Comparison of ENCODE assay signal across 13 mouse cellular contexts in genomic region chr8:45110813-45111104, GRCm38 (mm10). TPM values are rescaled to one million over a fixed set of nuclear protein-coding genes. Genes with fewer than 3 reads are reported as not detected.
A peak's percentile ranks its signal among the peaks of the same experiment; 100 is the strongest.
DNase-seq lines count a peak whose midpoint lies in the region; ATAC-seq and TF ChIP-seq lines count a peak whose summit lies in the region.
"Had no signal": no experiment of that assay in that cellular context is flagged by ENCODE, and none has a peak within 500 bp of the region (broad histone marks: within the 10 kb centered on the region; RNA-seq: fewer than 3 reads in every experiment).

No protein-coding gene starts in this region.

- TF ChIP-seq CTCF in kidney, postnatal 0 days (IDR thresholded peaks at IDR 0.05; ENCODE audit: low read depth), result no peak

- no peak overlapping the region for H3K27ac ChIP-seq in kidney, postnatal 0 days
- no peak overlapping the region for H3K27ac ChIP-seq in forebrain, embryonic 11.5 days (ENCODE audit: low read depth, low read length)
- no peak overlapping the region for H3K27ac ChIP-seq in intestine, embryonic 15.5 days
- no peak overlapping the region for H3K27ac ChIP-seq in neural tube, embryonic 15.5 days (replicated peaks)
- H3K27ac ChIP-seq: macrophage had no signal

- no peak overlapping the region for H3K9ac ChIP-seq in kidney, postnatal 0 days (ENCODE audit: low read depth, low read length)
- no peak overlapping the region for H3K9ac ChIP-seq in forebrain, embryonic 11.5 days (ENCODE audit: low read length)
- H3K9ac ChIP-seq in intestine, embryonic 15.5 days, result no peak overlapping the region
- no peak overlapping the region for H3K9ac ChIP-seq in neural tube, embryonic 15.5 days (replicated peaks)

- H3K36me3 ChIP-seq in kidney, postnatal 0 days (ENCODE audit: insufficient read depth, low read length), result no peaks in the 10 kb centered on the region
- H3K36me3 ChIP-seq in forebrain, embryonic 11.5 days (ENCODE audit: control insufficient read depth, insufficient read depth, low read length), result no peaks in the 10 kb centered on the region
- H3K36me3 ChIP-seq in intestine, embryonic 15.5 days, result no peaks in the 10 kb centered on the region
- H3K36me3 ChIP-seq in neural tube, embryonic 15.5 days, result no peaks in the 10 kb centered on the region

- no peak for DNase-seq in kidney, postnatal 0 days (ENCODE audit: low spot score)
- DNase-seq in kidney, postnatal 25 days, result no peak
- no peak for DNase-seq in forebrain, embryonic 11.5 days (ENCODE audit: low spot score)
- DNase-seq in gastrocnemius, adult 8-10 months (ENCODE audit: low spot score in 2 of 2), result no peak
- DNase-seq in cerebellum, adult 8-10 months, result no peak
- DNase-seq: left cerebral cortex, postnatal 4 days; spleen, adult 18-20 months; thymus, postnatal 25 days had no signal

- H3K4me1 ChIP-seq in kidney, postnatal 0 days (replicated peaks; ENCODE audit: insufficient read depth, low read length), result no peaks in the 10 kb centered on the region
- no peaks in the 10 kb centered on the region; the same call in 1 of the 2 replicates for H3K4me1 ChIP-seq in forebrain, embryonic 11.5 days (replicated peaks; ENCODE audit: control insufficient read depth, insufficient read depth, low read length)
- H3K4me1 ChIP-seq in intestine, embryonic 15.5 days (replicated peaks), result no peaks in the 10 kb centered on the region
- H3K4me1 ChIP-seq in neural tube, embryonic 15.5 days, result peaks cover 16% of the 10 kb centered on the region

- peak overlapping the region; percentile 58 for H3K4me2 ChIP-seq in kidney, postnatal 0 days (ENCODE audit: low read length)
- peak overlapping the region; percentile 36; the same call in 1 of the 2 replicates for H3K4me2 ChIP-seq in forebrain, embryonic 11.5 days (ENCODE audit: low read depth, low read length, severe bottlenecking)
- H3K4me2 ChIP-seq in intestine, embryonic 15.5 days (replicated peaks), result peak overlapping the region; percentile 44
- peak overlapping the region; percentile 60 for H3K4me2 ChIP-seq in neural tube, embryonic 15.5 days

- no peak overlapping the region for H3K4me3 ChIP-seq in kidney, postnatal 0 days (replicated peaks; ENCODE audit: low read depth, low read length)
- H3K4me3 ChIP-seq in forebrain, embryonic 11.5 days (ENCODE audit: low read depth, low read length), result no peak overlapping the region
- H3K4me3 ChIP-seq in intestine, embryonic 15.5 days (replicated peaks), result no peak overlapping the region
- peak overlapping the region; percentile 31 for H3K4me3 ChIP-seq in neural tube, embryonic 15.5 days (replicated peaks)

- no peaks in the 10 kb centered on the region for H3K9me3 ChIP-seq in kidney, postnatal 0 days (replicated peaks; ENCODE audit: low read length)
- H3K9me3 ChIP-seq in forebrain, embryonic 11.5 days (ENCODE audit: control insufficient read depth, low read length), result no peaks in the 10 kb centered on the region
- no peaks in the 10 kb centered on the region for H3K9me3 ChIP-seq in intestine, embryonic 15.5 days
- H3K9me3 ChIP-seq in neural tube, embryonic 15.5 days (replicated peaks), result no peaks in the 10 kb centered on the region

- ATAC-seq in kidney, postnatal 0 days (replicated peaks; ENCODE audit: low FRiP score, low read depth), result no peak
- peak; percentile 7; the same call in 1 of the 2 replicates for ATAC-seq in forebrain, embryonic 11.5 days (replicated peaks; ENCODE audit: low FRiP score)
- no peak; the same call in 1 of the 2 replicates for ATAC-seq in intestine, embryonic 15.5 days
- no peak for ATAC-seq in neural tube, embryonic 15.5 days (ENCODE audit: low FRiP score)
- ATAC-seq in megakaryocyte progenitor cell, adult 5-6 weeks (replicated peaks; ENCODE audit: poor library complexity), result no peak

- H3K27me3 ChIP-seq in kidney, postnatal 0 days (ENCODE audit: insufficient read depth, low read length), result no peaks in the 10 kb centered on the region
- peaks cover 3% of the 10 kb centered on the region; the same call in 1 of the 2 replicates for H3K27me3 ChIP-seq in forebrain, embryonic 11.5 days (ENCODE audit: control insufficient read depth, insufficient read depth, low read length)
- no peaks in the 10 kb centered on the region for H3K27me3 ChIP-seq in intestine, embryonic 15.5 days (replicated peaks)
- no peaks in the 10 kb centered on the region for H3K27me3 ChIP-seq in neural tube, embryonic 15.5 days (replicated peaks)

- 40% methylated on average over 5 of the region's 5 CpGs for WGBS in kidney, postnatal 0 days
- 59% methylated on average over 5 of the region's 5 CpGs for WGBS in forebrain, embryonic 11.5 days
- WGBS in intestine, embryonic 15.5 days, result 32% methylated on average over 5 of the region's 5 CpGs
- WGBS in neural tube, embryonic 15.5 days, result 58% methylated on average over 5 of the region's 5 CpGs

RNA-seq across cellular contexts. Expression of gene Mtnr1a, which starts 41.8 kb away (rescaled TPM):
- not detected in 2 replicates for polyA plus RNA-seq in kidney, postnatal 0 days (2015; fragmentation: Nextera tagmentation; extraction: Ambion mirVana)
- 0.17 and 0.20 TPM in 2 replicates for polyA plus RNA-seq in forebrain, embryonic 11.5 days (2014; fragmentation: Nextera tagmentation; extraction: Ambion mirVana)
- polyA plus RNA-seq in intestine, embryonic 15.5 days (2015; fragmentation: Nextera tagmentation; extraction: Ambion mirVana), result 0.26 and 0.28 TPM in 2 replicates
- polyA plus RNA-seq in neural tube, embryonic 15.5 days (2015; fragmentation: Nextera tagmentation; extraction: Ambion mirVana), result 0.33 and 0.55 TPM in 2 replicates
- not detected for total RNA-seq in gastrocnemius, adult 8-10 months (2022)
- total RNA-seq in megakaryocyte progenitor cell, adult 5-6 weeks (2015), result not detected in 2 replicates
- not detected in 2 replicates for total RNA-seq in megakaryocyte progenitor cell, adult 5-6 weeks (2017)
- total RNA-seq: left cerebral cortex, postnatal 4 days had no signal
- polyA plus RNA-seq: heart, postnatal 0 days; macrophage had no signal
